Mouse (Mus musculus) E14TG2a.4 (cell line): ENCODE measurements around the gene Nav3.

Experiments used
- H3K27me3 ChIP-seq: 2 replicates; pipeline ENCODE4 v1.6.1; 2014; ENCODE audit warnings: low read length, control low read depth; ENCODE audit not compliant: insufficient read depth
- H3K36me3 ChIP-seq: 2 replicates; pipeline ENCODE4 v1.6.1; 2014; ENCODE audit warnings: low read length, control low read depth; ENCODE audit not compliant: insufficient read depth
- H3K4me1 ChIP-seq: replicated peaks from 2 replicates; pipeline ENCODE4 v1.6.1; 2014; ENCODE audit warnings: low read depth, low read length, control low read depth
- H3K4me3 ChIP-seq: replicated peaks from 2 replicates; pipeline ENCODE4 v1.5.1; 2014; ENCODE audit warnings: mild to moderate bottlenecking, low read length
- H3K9me3 ChIP-seq: 2 replicates; pipeline ENCODE4 v1.6.1; 2014; ENCODE audit warnings: low read length, control low read depth
- CTCF ChIP-seq: conservative IDR thresholded peaks from 2 replicates; pipeline ENCODE4 v1.5.1; 2014; ENCODE audit warnings: low read length
- NANOG ChIP-seq: IDR thresholded peaks from 2 replicates; pipeline ENCODE4 v1.6.1; 2014; ENCODE audit warnings: borderline replicate concordance, low read length, mixed read lengths
- POU5F1 ChIP-seq: IDR thresholded peaks from 2 replicates; pipeline ENCODE4 v1.6.1; 2014; ENCODE audit warnings: low read length, borderline replicate concordance

Gene Nav3

DNA sequence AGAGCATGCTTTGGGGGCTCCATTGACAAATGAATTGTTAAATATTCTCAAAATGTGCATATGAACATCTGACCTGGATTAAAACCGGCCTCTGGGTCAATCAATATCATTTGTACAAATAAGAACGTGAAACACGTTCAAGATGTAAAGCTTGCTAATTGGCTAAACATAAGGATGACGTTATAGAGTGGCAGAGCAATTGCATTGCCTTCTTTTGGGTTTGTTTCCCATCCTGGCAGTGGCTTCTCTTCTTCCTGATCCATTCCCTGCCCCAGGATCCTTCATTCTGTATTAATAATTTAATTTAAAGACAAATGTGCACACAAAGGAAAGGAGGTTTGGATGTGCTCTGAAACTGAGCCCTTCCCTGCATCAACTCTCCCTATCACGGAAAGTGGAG lies 2.4 kb downstream of the Nav3 start:
- Histone ChIP-seq H3K4me1 (no peaks in the 10 kb centered on the region; the same call in 1 of the 2 replicates), H3K36me3 (no peaks in the 10 kb centered on the region), H3K4me3 (no peak overlapping the region), H3K9me3 (no peaks in the 10 kb centered on the region), H3K27me3 (peaks cover 52% of the 10 kb centered on the region)
- no peak for TF ChIP-seq CTCF
- no peak for TF ChIP-seq POU5F1
- TF ChIP-seq NANOG = no peak

DNA sequence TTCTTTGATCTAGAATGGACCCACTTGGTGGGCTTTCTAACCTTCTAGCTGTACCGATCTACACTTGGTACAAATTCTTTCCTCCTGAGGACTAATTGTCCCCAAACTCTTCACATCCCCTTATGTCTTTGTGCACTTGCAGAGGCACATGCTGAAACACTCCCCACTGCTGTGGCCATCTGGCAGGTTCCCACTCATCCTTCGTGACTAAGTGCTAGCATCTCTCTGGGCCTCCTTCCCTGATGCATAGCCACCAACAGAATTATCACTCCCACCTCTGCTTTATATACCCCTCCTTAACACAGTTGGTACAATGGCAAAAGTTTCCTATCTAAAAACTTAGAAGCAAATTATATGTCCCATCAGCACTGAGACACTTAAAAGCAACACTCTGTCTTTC lies 15.6 kb downstream of the Nav3 start:
- Histone ChIP-seq H3K36me3 (no peaks in the 10 kb centered on the region), H3K4me3 (no peak overlapping the region), H3K4me1 (no peaks in the 10 kb centered on the region; the same call in 1 of the 2 replicates), H3K9me3 (0 out of 2 replicates have a peak, but pooled peaks cover 3% of the 10 kb centered on the region), H3K27me3 (no peaks in the 10 kb centered on the region)
- TF ChIP-seq POU5F1 (no peak), CTCF (no peak), NANOG (no peak)

DNA sequence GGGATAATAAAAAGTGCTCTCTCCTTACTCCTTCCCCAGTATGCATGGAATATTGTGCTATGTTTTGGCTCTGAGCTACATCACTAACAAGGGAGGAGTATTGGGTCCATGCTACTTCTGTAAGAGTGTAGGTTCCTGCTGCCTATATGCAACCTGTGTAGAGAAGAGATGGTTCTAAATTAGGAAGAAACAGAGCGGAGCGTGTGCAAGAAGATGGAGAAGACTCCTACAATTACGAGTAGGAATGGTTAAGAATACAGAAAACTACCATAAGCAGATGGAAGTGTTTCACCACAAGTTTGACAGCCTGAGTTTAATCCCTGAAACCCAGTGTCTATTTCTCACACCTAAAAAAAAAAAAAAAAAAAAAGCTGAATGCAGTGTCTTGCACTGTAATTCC lies 24.9 kb downstream of the Nav3 start:
- H3K36me3 ChIP-seq = no peaks in the 10 kb centered on the region
- H3K4me3 ChIP-seq = no peak overlapping the region
- peaks cover 4% of the 10 kb centered on the region; the same call in 1 of the 2 replicates for H3K9me3 ChIP-seq
- TF ChIP-seq NANOG = no peak
- H3K27me3 ChIP-seq = no peaks in the 10 kb centered on the region
- no peaks in the 10 kb centered on the region for H3K4me1 ChIP-seq

DNA sequence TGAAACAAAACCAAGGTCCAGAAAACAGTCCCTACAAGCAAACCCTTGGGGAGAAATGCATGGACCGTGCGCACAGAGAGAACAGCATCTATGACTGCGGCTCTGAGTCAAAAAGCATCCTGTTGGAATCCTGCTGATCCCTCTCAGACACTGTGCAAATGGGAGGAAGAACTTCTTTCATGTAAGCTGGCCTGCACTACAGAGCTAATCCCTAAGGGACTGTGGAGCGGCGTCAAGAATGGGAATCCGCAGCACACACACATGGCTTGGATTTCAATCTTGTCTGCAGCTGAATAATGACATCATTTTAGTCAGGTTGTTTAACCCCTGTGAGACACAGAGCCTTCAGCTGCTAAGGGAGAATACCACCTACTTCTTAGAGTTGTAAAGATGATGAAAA lies 26.4 kb downstream of the Nav3 start:
- Histone ChIP-seq H3K9me3 (peaks cover 4% of the 10 kb centered on the region; the same call in 1 of the 2 replicates), H3K27me3 (no peaks in the 10 kb centered on the region), H3K36me3 (no peaks in the 10 kb centered on the region), H3K4me3 (no peak overlapping the region), H3K4me1 (no peaks in the 10 kb centered on the region)
- no peak for TF ChIP-seq NANOG
- no peak for TF ChIP-seq CTCF
- TF ChIP-seq POU5F1 = no peak

DNA sequence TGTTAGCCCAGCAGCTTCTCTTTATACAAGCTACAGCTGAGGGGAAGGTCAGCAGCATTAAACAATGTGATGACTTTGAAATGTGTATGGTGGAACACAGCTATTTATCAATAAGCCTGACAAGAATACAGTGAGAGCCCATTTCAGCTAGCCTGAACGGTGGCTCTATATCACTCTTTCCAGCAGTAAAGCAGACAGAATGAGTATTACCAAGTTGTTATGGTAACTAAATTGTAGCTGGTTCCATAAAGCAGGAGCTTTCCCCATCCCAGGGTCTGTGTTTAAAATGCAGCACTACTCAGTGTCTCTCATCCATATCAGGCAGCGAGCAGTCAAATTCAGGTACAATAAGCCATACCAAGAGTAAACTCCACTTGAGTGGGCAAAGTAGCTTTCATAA lies 27.0 kb downstream of the Nav3 start:
- no peaks in the 10 kb centered on the region for H3K4me1 ChIP-seq
- no peak overlapping the region for H3K4me3 ChIP-seq
- no peaks in the 10 kb centered on the region for H3K27me3 ChIP-seq
- TF ChIP-seq NANOG (no peak), POU5F1 (no peak), CTCF (no peak)
- peaks cover 4% of the 10 kb centered on the region; the same call in 1 of the 2 replicates for H3K9me3 ChIP-seq
- no peaks in the 10 kb centered on the region for H3K36me3 ChIP-seq

DNA sequence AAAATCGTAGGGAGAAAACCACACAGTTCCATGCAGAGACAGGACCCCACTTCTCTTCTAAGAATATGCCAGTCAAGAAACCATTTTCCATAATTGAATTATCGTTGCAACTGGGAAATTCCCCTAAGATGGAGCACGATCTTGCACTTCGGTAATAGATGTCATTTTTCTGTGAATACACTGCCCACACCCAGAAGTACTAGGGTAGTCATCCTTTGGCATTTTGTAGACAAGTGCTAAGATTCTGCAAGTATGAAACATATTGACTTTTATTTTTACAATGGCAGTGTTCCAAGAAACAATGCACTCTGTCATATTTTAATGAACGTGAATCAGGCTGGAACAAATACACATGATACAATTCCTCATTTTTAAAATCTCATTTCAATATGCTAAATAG lies 34.5 kb downstream of the Nav3 start:
- Histone ChIP-seq H3K27me3 (no peaks in the 10 kb centered on the region), H3K4me3 (no peak overlapping the region), H3K9me3 (no peaks in the 10 kb centered on the region), H3K4me1 (no peaks in the 10 kb centered on the region), H3K36me3 (no peaks in the 10 kb centered on the region)
- TF ChIP-seq CTCF (no peak), NANOG (no peak), POU5F1 (no peak)

DNA sequence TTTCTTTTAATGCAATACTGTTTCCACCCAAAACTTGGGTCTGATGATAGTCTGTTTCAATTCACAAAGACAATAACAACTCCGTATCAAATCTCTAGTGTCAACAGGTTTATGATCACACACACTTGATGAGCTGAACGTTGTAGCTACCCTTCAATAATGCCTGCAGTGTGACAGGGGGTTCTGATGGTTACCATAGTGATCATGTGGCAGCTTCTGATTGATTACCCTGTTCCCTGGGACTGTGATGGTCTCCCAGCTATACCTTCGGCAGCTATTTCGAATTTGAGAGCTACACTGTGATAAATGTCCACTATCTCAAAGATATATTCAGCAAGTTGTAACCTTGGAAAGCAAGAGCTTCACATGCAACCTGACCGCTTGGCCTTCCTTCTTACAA lies 39.0 kb downstream of the Nav3 start:
- no peaks in the 10 kb centered on the region for H3K9me3 ChIP-seq
- H3K36me3 ChIP-seq = no peaks in the 10 kb centered on the region
- TF ChIP-seq NANOG = no peak
- no peaks in the 10 kb centered on the region for H3K4me1 ChIP-seq
- H3K4me3 ChIP-seq = no peak overlapping the region
- H3K27me3 ChIP-seq = no peaks in the 10 kb centered on the region

DNA sequence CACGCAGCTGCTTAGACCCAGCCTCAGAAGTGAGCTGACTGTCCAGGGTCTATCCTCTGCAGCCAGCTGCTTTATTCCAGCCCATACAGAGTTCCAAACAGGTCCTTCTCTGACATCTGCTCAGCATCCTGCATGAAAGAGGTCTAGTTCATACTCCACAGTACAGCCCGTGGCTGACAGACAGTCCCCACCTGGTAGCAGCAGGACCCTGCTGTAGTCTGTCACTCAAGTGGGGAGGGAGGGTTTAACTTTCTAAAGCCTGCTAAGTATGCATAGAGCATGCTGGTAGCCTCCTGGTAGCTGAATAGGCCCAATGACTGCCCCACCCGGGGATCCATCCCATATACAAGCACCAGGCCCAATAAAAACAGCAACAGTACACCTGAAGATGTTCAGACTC lies 40.4 kb downstream of the Nav3 start:
- no peak for TF ChIP-seq CTCF
- Histone ChIP-seq H3K4me3 (no peak overlapping the region), H3K36me3 (no peaks in the 10 kb centered on the region), H3K9me3 (no peaks in the 10 kb centered on the region), H3K27me3 (no peaks in the 10 kb centered on the region), H3K4me1 (no peaks in the 10 kb centered on the region)

DNA sequence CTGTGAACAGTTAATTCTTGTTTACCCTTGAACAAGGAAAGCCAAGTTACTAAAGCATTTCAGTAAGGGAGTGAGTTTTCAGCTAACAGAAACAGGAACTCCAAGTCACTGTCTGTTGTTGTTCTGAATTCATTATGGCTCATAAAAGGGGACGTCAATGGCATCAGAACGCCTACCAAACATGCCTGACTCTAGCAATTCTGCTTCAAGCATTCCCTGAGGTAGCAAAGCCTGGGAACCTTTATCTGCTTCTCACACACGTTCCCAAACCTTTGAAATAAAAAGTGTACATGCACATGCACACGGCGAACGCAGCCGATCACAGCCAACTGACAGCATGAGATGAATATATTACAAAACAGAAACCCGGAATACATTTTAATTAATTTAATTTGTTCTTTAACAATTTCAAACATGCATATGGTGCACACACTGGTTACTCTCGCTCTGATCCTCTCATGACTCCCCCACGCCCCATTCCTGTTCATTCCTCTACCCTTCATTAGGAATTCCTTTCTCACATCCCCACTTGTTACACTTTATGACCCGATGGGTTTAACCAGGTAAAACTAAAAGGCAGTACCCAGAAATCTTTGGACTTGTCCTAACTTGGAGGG lies 42.6 kb downstream of the Nav3 start:
- Histone ChIP-seq H3K36me3 (no peaks in the 10 kb centered on the region), H3K27me3 (no peaks in the 10 kb centered on the region), H3K9me3 (no peaks in the 10 kb centered on the region), H3K4me3 (no peak overlapping the region), H3K4me1 (no peaks in the 10 kb centered on the region)
- TF ChIP-seq CTCF (no peak), NANOG (no peak), POU5F1 (no peak)

DNA sequence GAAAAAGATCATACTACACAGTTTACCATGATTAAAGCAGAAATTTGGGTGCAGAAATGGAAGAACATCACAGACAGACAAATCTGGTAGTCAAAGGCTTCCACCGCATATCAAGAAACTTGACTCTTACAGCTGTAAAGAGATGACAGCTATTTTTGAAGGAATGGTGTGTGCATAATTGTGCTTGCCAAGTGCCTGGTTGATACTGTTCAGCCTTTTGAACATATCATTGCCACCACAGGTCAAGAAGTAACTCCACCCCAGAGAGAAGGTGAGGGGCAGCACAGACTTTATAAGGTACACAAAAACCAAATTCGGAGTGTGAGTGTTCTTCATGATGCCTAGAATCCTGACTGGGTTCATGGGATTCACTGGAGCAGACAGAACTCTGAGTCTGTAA lies 53.1 kb downstream of the Nav3 start:
- no peak for TF ChIP-seq CTCF
- no peak for TF ChIP-seq NANOG
- no peak for TF ChIP-seq POU5F1

More for the DNA sequence above, 53.1 kb downstream of the Nav3 start:
- Histone ChIP-seq H3K4me3 (no peak overlapping the region), H3K27me3 (no peaks in the 10 kb centered on the region), H3K4me1 (no peaks in the 10 kb centered on the region), H3K36me3 (no peaks in the 10 kb centered on the region), H3K9me3 (peaks cover 16% of the 10 kb centered on the region)
